Mouse (Mus musculus): ENCODE data around the gene Aurkb. TPM values are rescaled to one million over a fixed set of nuclear protein-coding genes. Genes with fewer than 3 reads are reported as not detected.

The Aurkb gene
- polyA plus RNA-seq, 1 experiment from 2014 or later = 95.3 TPM

DNA sequence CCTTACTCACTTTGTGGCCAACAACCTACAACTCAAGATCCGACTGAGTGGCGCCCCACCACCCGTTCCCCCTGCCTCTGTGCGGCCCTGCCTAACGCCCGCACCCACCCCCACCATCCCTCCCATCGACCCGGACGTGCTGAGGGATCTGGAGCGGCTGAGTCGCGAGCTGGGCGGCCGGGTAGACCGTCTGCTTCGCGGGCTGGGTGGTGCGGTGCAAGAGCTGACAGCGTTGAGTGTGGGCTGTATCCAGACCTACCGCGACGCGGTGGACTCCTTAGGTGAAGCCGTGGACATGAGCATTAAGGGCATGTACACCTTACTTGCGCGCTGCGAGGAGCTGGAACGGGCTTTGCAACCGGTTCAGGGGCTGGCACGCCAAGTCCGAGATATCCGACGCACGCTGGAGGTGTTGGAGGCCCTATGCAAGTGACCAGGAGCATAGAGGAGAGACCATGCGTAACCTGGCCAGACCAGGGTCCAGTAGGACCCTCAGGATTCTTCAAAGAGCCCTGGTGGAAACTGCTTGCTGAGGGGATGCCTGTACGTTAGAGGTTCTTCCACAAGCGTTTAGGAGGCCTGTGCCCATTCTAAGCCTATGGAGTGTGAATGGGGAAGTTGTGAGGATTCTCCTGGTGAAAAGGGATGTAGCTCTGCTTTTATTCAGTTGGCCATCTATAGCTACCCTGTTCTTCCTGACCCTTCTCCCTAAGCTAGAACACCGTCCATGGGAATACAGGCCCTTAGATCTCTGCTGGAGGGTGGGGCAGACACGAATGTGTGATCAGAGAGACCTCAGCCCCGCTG, 15.2 kb downstream of the Aurkb start:
- Histone ChIP-seq H3K9ac (ENCODE audit: low read length) (peak overlapping the region; percentile 96), H3K36me3 (ENCODE audit: control insufficient read depth, insufficient read depth) (no peaks in the 10 kb centered on the region), H3K27ac (ENCODE audit: low read length) (peak overlapping the region; percentile 96), H3K4me1 (ENCODE audit: control insufficient read depth, insufficient read depth, low read length) (peaks cover 27% of the 10 kb centered on the region), H3K27me3 (ENCODE audit: control insufficient read depth, insufficient read depth, low read length) (no peaks in the 10 kb centered on the region), H3K9me3 (replicated peaks; ENCODE audit: control insufficient read depth, low read length) (no peaks in the 10 kb centered on the region), H3K4me3 (ENCODE audit: low read length) (peak overlapping the region; percentile 95), H3K4me2 (ENCODE audit: low read depth, low read length) (peak overlapping the region; percentile 81)
- WGBS = 1% methylated on average over 40 of the region's 40 CpGs
- no peak for ATAC-seq (replicated peaks; ENCODE audit: extremely low read depth, insufficient read depth, low FRiP score)

DNA sequence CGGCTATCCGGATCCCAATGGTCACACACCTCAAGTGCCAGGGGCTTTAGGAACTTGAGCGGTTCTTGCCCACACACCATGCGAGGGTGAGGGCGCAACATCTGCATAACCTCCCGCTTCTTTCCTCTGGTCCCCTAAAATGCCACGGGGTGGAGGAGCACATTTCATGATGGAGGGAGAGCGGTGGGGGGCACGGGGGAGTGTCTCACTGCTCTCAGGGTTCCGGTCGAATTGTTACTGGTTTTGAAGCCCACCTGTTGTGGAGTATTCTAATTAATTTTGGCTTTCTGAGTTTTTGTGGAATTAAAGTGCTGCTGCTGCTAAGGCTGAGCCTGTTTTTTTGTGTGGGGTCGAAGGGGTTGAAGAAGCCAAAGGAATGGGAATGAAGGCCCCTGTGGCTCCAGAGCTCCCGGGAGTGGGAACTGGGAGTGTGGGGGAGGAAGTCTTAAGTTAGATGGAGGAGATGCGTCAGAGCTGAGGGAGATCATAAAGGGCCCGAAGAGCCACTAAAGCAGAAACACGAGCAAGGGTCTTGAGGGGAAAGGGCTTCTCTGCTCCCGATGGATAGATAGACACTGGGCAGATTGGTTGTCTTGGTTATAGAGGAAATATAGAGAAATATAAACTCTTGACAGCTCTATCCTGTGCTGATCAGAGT, 15.9 kb downstream of the Aurkb start:
- Histone ChIP-seq H3K27me3 (ENCODE audit: control insufficient read depth, insufficient read depth, low read length) (no peaks in the 10 kb centered on the region), H3K4me3 (ENCODE audit: low read length) (peak overlapping the region; percentile 95), H3K27ac (ENCODE audit: low read length) (peak overlapping the region; percentile 11; the same call in 1 of the 2 replicates), H3K9ac (ENCODE audit: low read length) (peak overlapping the region; percentile 96), H3K4me1 (ENCODE audit: control insufficient read depth, insufficient read depth, low read length) (peaks cover 31% of the 10 kb centered on the region), H3K4me2 (ENCODE audit: low read depth, low read length) (peak overlapping the region; percentile 81), H3K36me3 (ENCODE audit: control insufficient read depth, insufficient read depth) (no peaks in the 10 kb centered on the region), H3K9me3 (replicated peaks; ENCODE audit: control insufficient read depth, low read length) (no peaks in the 10 kb centered on the region)
- no peak for ATAC-seq (replicated peaks; ENCODE audit: extremely low read depth, insufficient read depth, low FRiP score)
- WGBS = 14% methylated on average over 17 of the region's 17 CpGs

DNA sequence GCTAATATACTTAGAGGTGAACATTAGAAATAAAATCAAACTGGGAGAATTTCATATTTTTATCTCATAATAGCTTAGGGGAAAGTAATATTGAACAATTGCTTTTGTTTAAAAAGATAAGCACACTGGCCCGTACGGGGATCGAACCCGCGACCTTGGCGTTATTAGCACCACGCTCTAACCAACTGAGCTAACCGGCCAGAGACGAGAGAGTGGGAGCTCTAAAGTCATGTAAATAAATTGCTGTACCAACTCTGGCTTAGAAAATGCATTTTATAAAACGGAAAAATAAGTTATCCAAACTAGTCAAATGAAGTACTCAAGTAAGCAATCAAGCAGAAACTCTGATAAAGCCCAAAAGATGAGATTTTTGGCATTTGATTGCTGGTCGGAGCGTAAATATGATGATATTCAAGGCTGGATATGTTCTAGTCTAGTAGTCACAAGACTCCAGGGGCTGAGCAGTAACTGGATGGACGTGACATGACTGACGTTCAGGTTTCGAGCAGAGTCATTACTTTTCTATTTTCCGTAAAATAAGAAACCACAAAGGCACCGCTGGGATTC, 16.8 kb downstream of the Aurkb start:
- WGBS = 1% methylated on average over 17 of the region's 17 CpGs
- Histone ChIP-seq H3K27me3 (ENCODE audit: control insufficient read depth, insufficient read depth, low read length) (no peaks in the 10 kb centered on the region), H3K4me3 (ENCODE audit: low read length) (peak overlapping the region; percentile 92), H3K4me1 (ENCODE audit: control insufficient read depth, insufficient read depth, low read length) (peaks cover 39% of the 10 kb centered on the region), H3K9me3 (replicated peaks; ENCODE audit: control insufficient read depth, low read length) (no peaks in the 10 kb centered on the region), H3K27ac (ENCODE audit: low read length) (peak overlapping the region; percentile 56), H3K36me3 (ENCODE audit: control insufficient read depth, insufficient read depth) (no peaks in the 10 kb centered on the region), H3K4me2 (ENCODE audit: low read depth, low read length) (peak overlapping the region; percentile 81), H3K9ac (ENCODE audit: low read length) (peak overlapping the region; percentile 18; the same call in 1 of the 2 replicates)
- no peak for ATAC-seq (replicated peaks; ENCODE audit: extremely low read depth, insufficient read depth, low FRiP score)

DNA sequence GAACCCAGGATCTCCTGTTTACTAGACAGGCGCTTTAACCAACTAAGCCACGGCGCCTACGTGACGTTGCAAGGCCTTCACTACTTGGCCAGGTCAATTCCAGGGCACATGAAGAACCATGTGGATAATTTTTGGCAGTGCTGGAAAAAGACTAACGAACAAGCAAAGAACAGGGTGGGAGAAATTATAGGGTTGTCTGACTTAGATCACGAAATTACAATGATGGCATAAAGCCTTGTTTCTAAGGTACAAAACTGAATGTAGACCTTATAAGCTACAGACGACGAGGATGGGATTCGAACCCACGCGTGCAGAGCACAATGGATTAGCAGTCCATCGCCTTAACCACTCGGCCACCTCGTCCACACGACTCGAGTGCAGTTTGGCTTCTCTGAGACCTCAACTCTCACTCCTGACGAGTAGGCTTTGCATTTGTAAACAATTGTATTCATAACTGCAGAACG, 17.3 kb downstream of the Aurkb start:
- Histone ChIP-seq H3K4me2 (ENCODE audit: low read depth, low read length) (peak overlapping the region; percentile 82), H3K9ac (ENCODE audit: low read length) (peak overlapping the region; percentile 73), H3K36me3 (ENCODE audit: control insufficient read depth, insufficient read depth) (no peaks in the 10 kb centered on the region), H3K4me3 (ENCODE audit: low read length) (peak overlapping the region; percentile 92), H3K9me3 (replicated peaks; ENCODE audit: control insufficient read depth, low read length) (no peaks in the 10 kb centered on the region), H3K4me1 (ENCODE audit: control insufficient read depth, insufficient read depth, low read length) (peaks cover 44% of the 10 kb centered on the region), H3K27ac (ENCODE audit: low read length) (peak overlapping the region; percentile 90), H3K27me3 (ENCODE audit: control insufficient read depth, insufficient read depth, low read length) (no peaks in the 10 kb centered on the region)
- WGBS = under 1% methylated on average over 19 of the region's 19 CpGs
- ATAC-seq (replicated peaks; ENCODE audit: extremely low read depth, insufficient read depth, low FRiP score) = peak; percentile 50

- Histone ChIP-seq H3K9me3 (replicated peaks; ENCODE audit: control insufficient read depth, low read length) (no peaks in the 10 kb centered on the region), H3K27ac (ENCODE audit: low read length) (peak overlapping the region; percentile 90), H3K4me1 (ENCODE audit: control insufficient read depth, insufficient read depth, low read length) (peaks cover 38% of the 10 kb centered on the region), H3K9ac (ENCODE audit: low read length) (peak overlapping the region; percentile 85), H3K36me3 (ENCODE audit: control insufficient read depth, insufficient read depth) (no peaks in the 10 kb centered on the region), H3K4me3 (ENCODE audit: low read length) (peak overlapping the region; percentile 92), H3K27me3 (ENCODE audit: control insufficient read depth, insufficient read depth, low read length) (no peaks in the 10 kb centered on the region), H3K4me2 (ENCODE audit: low read depth, low read length) (peak overlapping the region; percentile 82)
- peak; percentile 30 for ATAC-seq (replicated peaks; ENCODE audit: extremely low read depth, insufficient read depth, low FRiP score)
- WGBS = under 1% methylated on average over 31 of the region's 31 CpGs
Observed at GRCm38 (mm10) chr11:69063413-69064201, 18.2 kb downstream of the Aurkb start.

- 69% methylated on average over 9 of the region's 9 CpGs for WGBS
- peak overlapping the region; percentile 82 for H3K4me2 ChIP-seq (ENCODE audit: low read depth, low read length)
- peak overlapping the region; percentile 85 for H3K9ac ChIP-seq (ENCODE audit: low read length)
- H3K27me3 ChIP-seq (ENCODE audit: control insufficient read depth, insufficient read depth, low read length) = no peaks in the 10 kb centered on the region
- H3K9me3 ChIP-seq (replicated peaks; ENCODE audit: control insufficient read depth, low read length) = no peaks in the 10 kb centered on the region
- no peak for ATAC-seq (replicated peaks; ENCODE audit: extremely low read depth, insufficient read depth, low FRiP score)
- H3K4me3 ChIP-seq (ENCODE audit: low read length) = peak overlapping the region; percentile 92
- H3K36me3 ChIP-seq (ENCODE audit: control insufficient read depth, insufficient read depth) = no peaks in the 10 kb centered on the region
- H3K4me1 ChIP-seq (ENCODE audit: control insufficient read depth, insufficient read depth, low read length) = peaks cover 36% of the 10 kb centered on the region
- H3K27ac ChIP-seq (ENCODE audit: low read length) = peak overlapping the region; percentile 89
Observed at GRCm38 (mm10) chr11:69064259-69065133, 19.0 kb downstream of the Aurkb start.

- H3K4me1 ChIP-seq (ENCODE audit: control insufficient read depth, insufficient read depth, low read length) = peaks cover 40% of the 10 kb centered on the region
- 75% methylated on average over 3 of the region's 3 CpGs for WGBS
- H3K4me2 ChIP-seq (ENCODE audit: low read depth, low read length) = peak overlapping the region; percentile 76
- no peaks in the 10 kb centered on the region for H3K27me3 ChIP-seq (ENCODE audit: control insufficient read depth, insufficient read depth, low read length)
- no peak for ATAC-seq (replicated peaks; ENCODE audit: extremely low read depth, insufficient read depth, low FRiP score)
- H3K36me3 ChIP-seq (ENCODE audit: control insufficient read depth, insufficient read depth) = no peaks in the 10 kb centered on the region
- peak overlapping the region; percentile 44; the same call in 1 of the 2 replicates for H3K4me3 ChIP-seq (ENCODE audit: low read length)
- no peak overlapping the region for H3K9ac ChIP-seq (ENCODE audit: low read length)
- no peak overlapping the region for H3K27ac ChIP-seq (ENCODE audit: low read length)
- no peaks in the 10 kb centered on the region for H3K9me3 ChIP-seq (replicated peaks; ENCODE audit: control insufficient read depth, low read length)
Observed at GRCm38 (mm10) chr11:69065394-69065925, 20.0 kb downstream of the Aurkb start.

Measured in heart, embryonic 16.5 days (tissue).